Comparison of ENCODE assay signal across 22 mouse cellular contexts in the genomic region with DNA sequence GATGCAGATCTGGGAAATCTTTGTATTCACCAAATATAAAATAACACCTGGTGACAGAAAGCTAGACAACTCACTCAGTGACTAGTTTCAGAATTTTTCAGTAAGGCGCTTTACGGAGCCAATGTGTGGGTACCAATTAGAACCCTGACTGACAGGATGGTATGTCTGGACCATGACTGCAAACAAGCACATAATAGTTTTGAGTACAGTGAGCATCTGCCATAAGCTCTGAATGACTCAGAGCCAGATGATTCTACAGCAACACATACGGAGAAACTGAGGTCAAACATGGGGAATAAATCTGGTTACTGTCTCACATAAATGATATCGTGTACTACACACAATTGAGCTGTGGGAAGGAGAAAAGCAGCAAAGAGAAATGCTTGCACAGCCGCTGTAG.
DNase-seq lines count a peak whose midpoint lies in the region; ATAC-seq lines count a peak whose summit lies in the region.
"Had no signal": no experiment of that assay in that cellular context is flagged by ENCODE, and none has a peak within 500 bp of the region (broad histone marks: within the 10 kb centered on the region; RNA-seq: fewer than 3 reads in every experiment).

No protein-coding gene starts in this region.

- H3K4me1 ChIP-seq in forebrain, embryonic 14.5 days (ENCODE audit: control insufficient read depth, insufficient read depth, low read length) = no peaks in the 10 kb centered on the region
- H3K4me1 ChIP-seq in forebrain, embryonic 12.5 days = no peaks in the 10 kb centered on the region
- H3K4me1 ChIP-seq in heart, embryonic 12.5 days (replicated peaks) = no peaks in the 10 kb centered on the region
- H3K4me1 ChIP-seq: embryonic facial prominence, embryonic 12.5 days; embryonic facial prominence, embryonic 15.5 days; hindbrain, embryonic 12.5 days had no signal

- no peaks in the 10 kb centered on the region for H3K27me3 ChIP-seq in forebrain, embryonic 14.5 days (replicated peaks; ENCODE audit: control insufficient read depth, insufficient read depth, low read length)
- no peaks in the 10 kb centered on the region for H3K27me3 ChIP-seq in forebrain, embryonic 12.5 days
- no peaks in the 10 kb centered on the region for H3K27me3 ChIP-seq in heart, embryonic 12.5 days (replicated peaks)
- H3K27me3 ChIP-seq: embryonic facial prominence, embryonic 12.5 days; embryonic facial prominence, embryonic 15.5 days; hindbrain, embryonic 12.5 days; hindbrain, embryonic 15.5 days had no signal

- no peak overlapping the region for H3K4me3 ChIP-seq in forebrain, embryonic 14.5 days (ENCODE audit: low read depth, low read length)
- no peak overlapping the region for H3K4me3 ChIP-seq in forebrain, embryonic 12.5 days (replicated peaks)
- no peak overlapping the region for H3K4me3 ChIP-seq in heart, embryonic 12.5 days
- H3K4me3 ChIP-seq: embryonic facial prominence, embryonic 12.5 days; embryonic facial prominence, embryonic 15.5 days; heart, adult 2 months; heart, embryonic 10.5 days; hindbrain, embryonic 12.5 days; hindbrain, embryonic 15.5 days had no signal

- WGBS in forebrain, embryonic 14.5 days = 88% methylated on average over 5 of the region's 5 CpGs
- 86% methylated on average over 5 of the region's 5 CpGs for WGBS in forebrain, embryonic 12.5 days
- 83% methylated on average over 5 of the region's 5 CpGs for WGBS in heart, embryonic 12.5 days

- no peak for ATAC-seq in forebrain, embryonic 14.5 days
- no peak for ATAC-seq in forebrain, embryonic 12.5 days (ENCODE audit: low FRiP score)
- ATAC-seq in heart, embryonic 12.5 days (ENCODE audit: insufficient number of reproducible peaks, low FRiP score) = no peak
- ATAC-seq: activated CD4-positive, CD25-positive, alpha-beta regulatory T cell, adult 4 months had no signal

- H3K27ac ChIP-seq in forebrain, embryonic 14.5 days (ENCODE audit: low read depth, low read length) = no peak overlapping the region
- no peak overlapping the region for H3K27ac ChIP-seq in forebrain, embryonic 12.5 days
- no peak overlapping the region for H3K27ac ChIP-seq in heart, embryonic 12.5 days (ENCODE audit: poor library complexity, severe bottlenecking)
- H3K27ac ChIP-seq: embryonic facial prominence, embryonic 12.5 days; embryonic facial prominence, embryonic 15.5 days; heart, adult 2 months; heart, embryonic 10.5 days; hindbrain, embryonic 12.5 days; hindbrain, embryonic 15.5 days had no signal

- H3K9ac ChIP-seq in forebrain, embryonic 14.5 days (ENCODE audit: low read length) = no peak overlapping the region
- H3K9ac ChIP-seq in forebrain, embryonic 12.5 days = no peak overlapping the region
- H3K9ac ChIP-seq in heart, embryonic 12.5 days = no peak overlapping the region
- H3K9ac ChIP-seq: embryonic facial prominence, embryonic 12.5 days; embryonic facial prominence, embryonic 15.5 days; hindbrain, embryonic 12.5 days; hindbrain, embryonic 15.5 days had no signal

- no peaks in the 10 kb centered on the region for H3K36me3 ChIP-seq in forebrain, embryonic 14.5 days (ENCODE audit: control insufficient read depth, insufficient read depth, low read length)
- no peaks in the 10 kb centered on the region for H3K36me3 ChIP-seq in forebrain, embryonic 12.5 days (replicated peaks)
- no peaks in the 10 kb centered on the region for H3K36me3 ChIP-seq in heart, embryonic 12.5 days
- H3K36me3 ChIP-seq: embryonic facial prominence, embryonic 12.5 days; embryonic facial prominence, embryonic 15.5 days; heart, embryonic 10.5 days; hindbrain, embryonic 12.5 days; hindbrain, embryonic 15.5 days had no signal

- H3K4me2 ChIP-seq in forebrain, embryonic 14.5 days (ENCODE audit: low read length) = no peak overlapping the region
- H3K4me2 ChIP-seq in forebrain, embryonic 12.5 days = no peak overlapping the region
- H3K4me2 ChIP-seq in heart, embryonic 12.5 days = no peak overlapping the region
- H3K4me2 ChIP-seq: embryonic facial prominence, embryonic 12.5 days; embryonic facial prominence, embryonic 15.5 days; hindbrain, embryonic 12.5 days; hindbrain, embryonic 15.5 days had no signal

- no peaks in the 10 kb centered on the region for H3K9me3 ChIP-seq in forebrain, embryonic 14.5 days (replicated peaks; ENCODE audit: control insufficient read depth, low read length)
- no peaks in the 10 kb centered on the region for H3K9me3 ChIP-seq in forebrain, embryonic 12.5 days
- no peaks in the 10 kb centered on the region for H3K9me3 ChIP-seq in heart, embryonic 12.5 days (replicated peaks)
- H3K9me3 ChIP-seq: embryonic facial prominence, embryonic 12.5 days; embryonic facial prominence, embryonic 15.5 days; heart, embryonic 10.5 days; hindbrain, embryonic 12.5 days; hindbrain, embryonic 15.5 days had no signal

- peak; percentile 11 for DNase-seq in forebrain, embryonic 14.5 days (ENCODE audit: low spot score)
- DNase-seq in heart, adult 11 months = peak; percentile 55
- DNase-seq in layer of hippocampus, adult 8-10 months (ENCODE audit: low spot score in 2 of 2) = peak; percentile 11 to 14
- no peak for DNase-seq in layer of hippocampus, postnatal 10 days (ENCODE audit: low spot score in 2 of 2)
- DNase-seq in right cerebral cortex, adult 2 months (ENCODE audit: low spot score in 2 of 2) = peak; percentile 19 to 26
- DNase-seq in right cerebral cortex, postnatal 14 days = no peak
- DNase-seq: adrenal gland, adult 8-10 months; adrenal gland, postnatal 25 days; cerebellum, adult 11 months; cerebellum, adult 2 months; cerebellum, adult 9-11 months; cerebellum, postnatal 25 days; gastrocnemius, postnatal 25 days; heart, adult 2 months had no signal

Comparison
In these comparisons a context has a peak if more than half of its experiments do, and no peak if none do; other contexts are left out.
1. DNase-seq: peak in forebrain, embryonic 14.5 days (single experiment), heart, adult 11 months (single experiment), layer of hippocampus, adult 8-10 months (2 of 2) and right cerebral cortex, adult 2 months (2 of 2); none in layer of hippocampus, postnatal 10 days (0 of 2) and right cerebral cortex, postnatal 14 days (single experiment).